Comparison of ENCODE assay signal across 8 mouse cellular contexts in the genomic region with DNA sequence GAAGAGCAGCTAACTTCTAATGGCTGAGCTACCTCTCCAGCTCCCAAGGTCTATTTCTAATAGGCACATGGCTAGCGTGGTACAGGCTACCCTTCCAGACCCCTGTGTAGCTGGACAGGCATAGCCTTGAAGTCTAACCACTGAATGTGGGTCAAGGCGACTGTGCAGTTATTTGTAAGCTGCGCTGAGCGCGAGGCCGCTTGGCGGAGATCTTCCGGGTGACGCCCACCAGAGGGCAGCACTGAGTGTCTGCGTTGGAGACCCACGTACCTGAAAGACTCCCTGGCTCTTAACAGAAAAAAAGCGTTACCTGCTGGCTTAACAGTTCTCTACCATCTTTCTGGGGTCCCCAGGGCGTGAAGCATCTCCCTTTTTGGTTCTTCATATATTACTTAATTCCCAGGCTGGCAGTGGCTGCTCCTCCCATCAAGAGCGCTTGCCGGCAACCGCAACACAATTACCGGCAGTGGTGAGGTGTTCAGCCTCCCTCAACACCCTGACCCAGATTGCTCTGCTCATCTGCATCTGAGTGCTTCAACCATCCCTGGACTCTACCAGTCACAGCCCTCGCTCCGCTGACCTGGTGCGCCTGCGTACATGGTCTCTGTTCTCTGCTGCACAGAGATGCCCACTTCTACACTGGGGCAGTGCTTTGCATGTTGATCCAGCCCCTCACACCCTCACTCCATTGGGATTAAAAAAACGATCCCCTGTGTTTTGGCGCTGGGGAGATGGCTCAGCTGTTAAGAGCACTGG. TPM values are rescaled to one million over a fixed set of nuclear protein-coding genes. Genes with fewer than 3 reads are reported as not detected.
DNase-seq lines count a peak whose midpoint lies in the region; ATAC-seq and TF ChIP-seq lines count a peak whose summit lies in the region.

No protein-coding gene starts in this region.

- DNase-seq in cerebellum, adult 8-10 months = peak; percentile 81
- peak; percentile 46 to 92 for DNase-seq in frontal cortex, adult 2 months (ENCODE audit: extremely low spot score in 1 of 2, low spot score in 1 of 2)
- DNase-seq in hindbrain, embryonic 11.5 days (ENCODE audit: low spot score) = peak; percentile 90
- DNase-seq in layer of hippocampus, postnatal 10 days (ENCODE audit: low spot score in 2 of 2) = peak; percentile 84 to 85
- DNase-seq in lung, postnatal 14 days = peak; percentile 88
- DNase-seq in retina, embryonic 14.5 days (ENCODE audit: low spot score) = peak; percentile 89
- DNase-seq in thymus, postnatal 25 days = peak; percentile 88

- no peaks in the 10 kb centered on the region for H3K4me1 ChIP-seq in ES-Bruce4 (ENCODE audit: control insufficient read depth, insufficient read depth, low read length)
- H3K4me1 ChIP-seq in hindbrain, embryonic 11.5 days (replicated peaks; ENCODE audit: control insufficient read depth, insufficient read depth, low read length) = no peaks in the 10 kb centered on the region

- no peaks in the 10 kb centered on the region for H3K27me3 ChIP-seq in ES-Bruce4 (ENCODE audit: control insufficient read depth, insufficient read depth, low read length, poor library complexity, severe bottlenecking)
- H3K27me3 ChIP-seq in hindbrain, embryonic 11.5 days (ENCODE audit: control insufficient read depth, insufficient read depth, low read length) = peaks cover 5% of the 10 kb centered on the region

- TF ChIP-seq EP300 in ES-Bruce4 (IDR thresholded peaks at IDR 0.05; ENCODE audit: insufficient read depth, low read depth, low read length) = no peak

- TF ChIP-seq CTCF in ES-Bruce4 (IDR thresholded peaks at IDR 0.05; ENCODE audit: low read depth, low read length) = peak; percentile 94

- no peak for ATAC-seq in hindbrain, embryonic 11.5 days (ENCODE audit: low FRiP score)

- no peak for TF ChIP-seq POLR2A in ES-Bruce4 (IDR thresholded peaks at IDR 0.05; ENCODE audit: insufficient read depth, low read length)

- H3K36me3 ChIP-seq in ES-Bruce4 (ENCODE audit: control insufficient read depth, insufficient read depth, low read length, poor library complexity, severe bottlenecking) = no peaks in the 10 kb centered on the region
- no peaks in the 10 kb centered on the region for H3K36me3 ChIP-seq in hindbrain, embryonic 11.5 days (ENCODE audit: control insufficient read depth, insufficient read depth, low read length)

- H3K27ac ChIP-seq in ES-Bruce4 (ENCODE audit: insufficient read depth, low read length) = no peak overlapping the region
- H3K27ac ChIP-seq in hindbrain, embryonic 11.5 days (ENCODE audit: low read depth, low read length) = no peak overlapping the region

- H3K4me3 ChIP-seq in ES-Bruce4 (ENCODE audit: low read depth, low read length) = peak overlapping the region; percentile 39
- H3K4me3 ChIP-seq in hindbrain, embryonic 11.5 days (ENCODE audit: low read depth, low read length) = 0 out of 2 replicates have a peak overlapping the region, but pooled peaks have one; percentile 6

- no peak overlapping the region for H3K9ac ChIP-seq in ES-Bruce4 (ENCODE audit: low read depth, poor library complexity, severe bottlenecking)
- no peak overlapping the region for H3K9ac ChIP-seq in hindbrain, embryonic 11.5 days (ENCODE audit: low read depth, low read length)

- peak overlapping the region; percentile 11; the same call in 1 of the 2 replicates for H3K4me2 ChIP-seq in hindbrain, embryonic 11.5 days (replicated peaks; ENCODE audit: low read depth, low read length)

- H3K9me3 ChIP-seq in ES-Bruce4 (replicated peaks; ENCODE audit: control insufficient read depth, insufficient read depth, low read length, poor library complexity, severe bottlenecking) = no peaks in the 10 kb centered on the region
- no peaks in the 10 kb centered on the region for H3K9me3 ChIP-seq in hindbrain, embryonic 11.5 days (ENCODE audit: control insufficient read depth, low read length)

- 5% methylated on average over 23 of the region's 23 CpGs for WGBS in hindbrain, embryonic 11.5 days

RNA-seq across cellular contexts. Expression of a gene that starts 21.3 kb away (rescaled TPM):
- 14.0 and 14.7 TPM in 2 replicates for polyA plus RNA-seq in ES-Bruce4 (2011; ENCODE audit: insufficient read depth, insufficient read length, low read depth, missing spikeins)
- polyA plus RNA-seq in frontal cortex, adult 2 months (2012; rRNA removed) = 0.19 TPM in 1 of 2 replicates, not detected in the other
- 2.9 and 4.1 TPM in 2 replicates for polyA plus RNA-seq in hindbrain, embryonic 11.5 days (2014; fragmentation: Nextera tagmentation; extraction: Ambion mirVana)
- under 1 TPM in 1 of 2 experiments, not detected in 1; 0.41 TPM for total RNA-seq in layer of hippocampus, postnatal 10 days (2021)

RNA-seq across cellular contexts. Expression of a gene that starts 35.7 kb away (rescaled TPM):
- 28.6 and 31.9 TPM in 2 replicates for polyA plus RNA-seq in ES-Bruce4 (2011; ENCODE audit: insufficient read depth, insufficient read length, low read depth, missing spikeins)
- polyA plus RNA-seq in frontal cortex, adult 2 months (2012; rRNA removed) = 2.5 and 2.9 TPM in 2 replicates
- 3.7 and 5.1 TPM in 2 replicates for polyA plus RNA-seq in hindbrain, embryonic 11.5 days (2014; fragmentation: Nextera tagmentation; extraction: Ambion mirVana)
- total RNA-seq in layer of hippocampus, postnatal 10 days (2021) = 1 to 10 TPM; 5.6 to 6.1 TPM

RNA-seq across cellular contexts. Expression of a gene that starts 58.1 kb away (rescaled TPM):
- 1,875 and 2,151 TPM in 2 replicates for polyA plus RNA-seq in ES-Bruce4 (2011; ENCODE audit: insufficient read depth, insufficient read length, low read depth, missing spikeins)
- polyA plus RNA-seq in frontal cortex, adult 2 months (2012; rRNA removed) = 771 and 790 TPM in 2 replicates
- polyA plus RNA-seq in hindbrain, embryonic 11.5 days (2014; fragmentation: Nextera tagmentation; extraction: Ambion mirVana) = 445 and 475 TPM in 2 replicates
- total RNA-seq in layer of hippocampus, postnatal 10 days (2021) = 100 to 1,000 TPM; 503 to 535 TPM
